Mouse (Mus musculus): ENCODE data around the gene Adprh.
"Not testable (repeated sequence)": the region's sequence is repeated elsewhere in the genome, so short reads cannot be mapped to it uniquely, and the experiment has no call there.

The Adprh gene

DNA sequence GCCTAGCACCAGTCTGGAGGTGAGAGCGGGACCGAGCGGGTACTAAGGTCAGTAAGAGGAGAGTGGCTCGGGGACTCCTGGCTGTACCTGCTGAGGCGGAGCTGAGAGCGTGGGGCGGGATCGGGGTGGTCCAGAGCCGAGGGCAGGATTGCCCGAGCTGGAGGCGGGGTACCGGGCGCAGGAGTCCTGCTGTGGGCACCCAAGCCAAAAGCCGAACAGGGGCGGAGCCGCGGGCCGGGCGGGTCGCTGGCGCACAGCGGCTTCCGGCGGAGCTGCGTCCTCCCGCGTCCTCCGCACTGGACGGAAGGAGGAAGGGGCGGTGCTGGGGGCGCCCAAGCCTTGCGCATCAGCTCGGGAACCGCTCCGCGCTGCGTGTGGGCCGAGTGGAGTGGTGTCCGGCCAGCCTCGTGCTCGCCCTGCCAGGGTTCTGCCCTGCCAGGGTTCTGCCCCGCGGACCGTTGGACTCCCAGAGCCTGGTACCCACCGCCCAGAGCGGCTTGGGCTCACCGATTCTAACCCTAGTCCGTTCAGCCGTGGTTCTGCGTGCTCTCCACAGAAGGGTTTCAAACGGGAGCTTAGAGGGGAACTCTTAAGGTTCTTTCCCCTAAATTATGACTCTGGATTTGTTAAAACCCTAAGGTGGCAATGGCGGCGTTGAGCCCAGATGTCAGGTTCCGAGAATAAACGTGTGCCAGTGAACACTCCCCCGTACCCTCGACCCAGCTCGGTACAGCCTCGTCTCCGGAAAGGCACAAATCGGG is at the start of gene Adprh:
TSS of gene Adprh (minus strand) at position 262 of the 761 bp plus-strand sequence.
- DNase-seq = peak; percentile 97 to 98

DNA sequence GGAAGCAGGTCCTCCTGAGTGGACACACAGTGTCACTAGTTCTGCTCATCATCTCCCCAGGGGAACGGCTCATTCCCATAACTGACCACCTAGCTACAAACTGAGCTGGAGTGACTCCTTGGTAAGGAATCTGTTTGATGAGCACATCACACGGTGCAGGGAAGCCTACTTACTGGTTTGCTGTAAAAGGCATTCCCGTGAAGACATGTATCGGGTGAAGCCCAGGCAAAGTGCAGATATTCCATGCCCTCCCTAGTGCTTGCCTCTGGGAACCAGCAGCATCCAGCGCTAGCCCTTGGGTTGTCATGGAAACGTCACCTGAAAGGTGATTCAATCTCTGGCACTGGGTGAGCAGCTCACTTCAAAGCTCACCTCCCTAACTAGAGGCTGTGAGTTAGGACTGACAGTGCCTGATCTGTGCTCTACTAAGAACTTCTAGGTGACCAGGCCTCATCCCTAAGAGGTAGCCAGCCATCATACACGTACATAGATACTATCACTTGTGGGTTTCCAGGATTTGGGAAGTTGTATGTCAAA is 44.2 kb upstream of the Adprh start:
- no peak for DNase-seq

DNA sequence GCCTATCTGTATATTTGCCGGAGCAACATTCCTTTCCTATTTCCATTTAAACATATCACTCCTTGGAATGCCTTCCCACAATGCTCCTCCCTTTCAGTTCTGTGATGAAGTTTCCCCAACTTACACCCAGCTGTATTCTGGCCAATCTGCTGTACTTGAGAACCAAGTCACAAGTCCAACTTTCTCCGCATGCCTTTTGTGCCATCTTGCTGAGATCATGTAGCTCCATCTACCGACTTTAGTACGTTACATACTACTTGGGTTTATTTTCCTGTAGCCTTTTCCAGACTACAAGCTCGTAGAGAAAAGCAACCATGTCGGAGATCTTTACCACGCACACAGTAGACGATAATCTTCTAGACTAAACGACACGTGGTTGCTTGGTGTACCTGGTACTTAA is 41.4 kb upstream of the Adprh start:
- peak in 1 of 2 experiments; percentile 21 for DNase-seq

DNA sequence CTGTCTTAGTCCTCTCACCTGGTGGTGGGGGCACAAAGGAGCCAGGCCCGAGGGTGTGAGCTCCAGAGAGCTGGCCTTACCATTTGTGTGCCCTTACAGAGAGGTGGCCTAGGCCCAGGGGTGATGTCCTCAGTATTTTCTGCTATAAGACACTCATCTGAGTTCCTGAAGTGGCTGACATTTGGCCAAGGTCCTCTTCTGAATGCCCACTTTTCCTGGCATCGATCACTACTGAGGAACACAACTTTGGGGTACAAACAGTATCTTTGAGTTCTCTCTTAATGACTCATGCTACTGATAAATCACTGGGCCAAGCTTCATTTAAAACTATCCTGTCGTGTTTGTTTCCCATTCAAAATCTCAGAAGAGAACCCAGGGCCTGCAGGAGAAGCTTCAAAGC is 40.0 kb upstream of the Adprh start:
- DNase-seq = no peak

DNA sequence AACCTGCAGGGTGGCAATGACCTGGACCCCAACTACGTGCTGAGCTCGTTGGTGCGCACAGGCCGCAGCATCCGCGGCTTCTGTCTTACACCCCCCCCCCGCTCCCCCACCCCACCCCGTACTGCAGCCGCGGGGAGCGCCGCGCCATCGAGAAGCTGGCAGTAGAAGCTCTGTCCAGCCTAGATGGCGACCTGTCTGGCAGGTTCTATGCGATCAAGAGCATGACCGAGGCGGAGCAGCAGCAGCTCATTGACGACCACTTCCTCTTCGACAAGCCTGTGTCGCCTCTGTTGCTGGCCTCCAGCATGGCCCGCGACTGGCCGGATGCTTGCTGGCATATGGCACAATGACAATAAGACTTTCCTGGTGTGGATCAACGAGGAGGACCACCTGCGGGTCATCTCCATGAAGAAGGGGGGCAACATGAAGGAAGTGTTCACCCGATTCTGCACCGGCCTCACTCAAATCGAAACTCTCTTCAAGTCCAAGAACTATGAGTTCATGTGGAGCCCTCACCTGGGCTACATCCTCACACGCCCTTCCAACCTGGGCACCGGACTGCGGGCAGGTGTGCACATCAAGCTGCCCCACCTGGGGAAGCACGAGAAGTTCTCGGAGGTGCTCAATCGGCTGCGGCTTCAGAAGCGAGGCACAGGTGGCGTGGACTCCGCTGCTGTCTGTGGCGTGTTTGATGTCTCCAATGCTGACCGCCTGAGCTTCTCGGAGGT is 31.2 kb upstream of the Adprh start:
- DNase-seq = peak; percentile 4 to 29

DNA sequence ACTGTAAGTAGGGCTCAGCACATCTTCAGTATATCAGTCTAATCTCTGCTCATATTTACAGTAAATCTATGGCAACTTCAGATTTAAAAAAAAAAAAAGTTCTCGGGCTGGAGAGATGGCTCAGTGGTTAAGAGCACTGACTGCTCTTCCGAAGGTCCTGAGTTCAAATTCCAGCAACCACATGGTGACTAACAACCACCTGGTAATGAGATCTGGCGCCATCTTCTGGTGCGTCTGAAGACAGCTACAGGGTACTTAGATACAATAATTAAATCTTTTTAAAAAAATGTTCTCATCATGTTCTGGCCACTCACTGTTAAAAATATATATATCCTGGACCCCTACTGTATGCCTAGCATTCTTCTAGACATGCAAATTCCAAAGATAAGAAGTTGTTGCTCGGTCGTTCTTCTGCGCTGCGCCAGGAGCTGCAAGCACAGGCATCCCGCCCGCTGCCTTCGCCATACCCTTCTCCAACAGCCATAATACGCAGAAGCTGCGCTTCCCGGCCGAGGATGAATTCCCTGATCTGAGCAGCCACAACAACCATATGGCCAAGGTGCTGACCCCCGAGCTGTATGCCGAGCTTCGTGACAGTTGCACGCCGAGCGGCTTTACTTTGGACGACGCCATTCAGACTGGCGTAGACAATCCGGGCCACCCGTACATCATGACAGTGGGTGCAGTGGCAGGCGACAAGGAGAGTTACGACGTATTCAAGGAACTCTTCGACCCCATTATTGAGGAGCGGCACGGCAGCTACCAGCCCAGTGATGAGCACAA is 30.5 kb upstream of the Adprh start:
- peak; percentile 36 to 75 for DNase-seq

DNA sequence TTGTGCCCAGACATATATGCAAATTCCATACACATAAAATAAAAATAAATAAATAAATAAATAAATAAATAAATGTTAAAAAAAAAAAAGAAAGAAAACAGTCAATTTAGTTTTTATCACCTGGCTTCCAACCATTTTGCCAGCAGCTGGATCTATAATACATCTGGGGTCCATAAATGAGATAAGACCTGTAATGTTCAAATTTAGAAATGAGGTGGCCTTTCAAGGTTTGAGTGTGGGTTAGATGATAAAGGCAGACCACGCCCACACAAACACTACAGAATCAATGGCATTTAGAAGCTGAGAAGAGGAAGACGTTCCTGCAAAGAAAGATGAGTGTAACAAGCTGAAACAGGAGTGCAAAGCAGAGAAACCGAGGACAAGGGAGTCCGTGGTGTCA is 28.8 kb upstream of the Adprh start:
- DNase-seq = no peak

DNA sequence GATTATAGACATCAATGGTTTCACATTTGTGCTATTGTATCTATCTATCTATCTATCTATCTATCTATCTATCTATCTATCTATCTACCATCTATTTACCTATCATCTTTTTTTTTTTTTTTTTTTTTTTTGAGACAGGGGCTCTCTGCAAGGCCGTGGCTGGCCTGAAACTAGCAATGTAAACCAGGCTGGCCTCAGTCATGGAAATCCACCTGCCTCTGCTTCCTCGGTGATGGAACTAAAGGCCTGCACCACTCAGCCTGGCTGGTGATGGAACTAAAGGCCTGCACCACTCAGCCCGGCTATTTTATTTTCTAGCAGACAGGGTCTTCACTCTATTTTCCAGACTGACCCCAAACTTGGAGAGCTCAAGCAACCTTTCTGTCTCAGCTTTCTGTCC is 25.8 kb upstream of the Adprh start:
- no peak for DNase-seq

DNA sequence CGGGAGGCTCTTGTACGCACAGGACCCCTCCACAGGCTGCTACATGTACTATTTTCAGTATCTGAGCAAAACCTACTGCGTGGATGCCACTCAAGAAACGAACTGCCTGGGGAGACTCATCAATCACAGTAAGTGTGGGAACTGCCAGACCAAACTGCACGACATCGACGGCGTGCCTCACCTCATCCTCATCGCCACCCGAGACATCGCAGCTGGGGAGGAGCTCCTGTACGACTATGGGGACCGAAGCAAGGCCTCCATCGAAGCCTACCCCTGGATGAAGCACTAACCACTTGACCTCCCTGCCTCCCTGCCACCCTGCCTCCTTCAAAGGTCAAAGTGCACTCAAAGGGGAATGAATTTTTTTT is 24.7 kb upstream of the Adprh start:
- DNase-seq = not testable (repeated sequence)

DNA sequence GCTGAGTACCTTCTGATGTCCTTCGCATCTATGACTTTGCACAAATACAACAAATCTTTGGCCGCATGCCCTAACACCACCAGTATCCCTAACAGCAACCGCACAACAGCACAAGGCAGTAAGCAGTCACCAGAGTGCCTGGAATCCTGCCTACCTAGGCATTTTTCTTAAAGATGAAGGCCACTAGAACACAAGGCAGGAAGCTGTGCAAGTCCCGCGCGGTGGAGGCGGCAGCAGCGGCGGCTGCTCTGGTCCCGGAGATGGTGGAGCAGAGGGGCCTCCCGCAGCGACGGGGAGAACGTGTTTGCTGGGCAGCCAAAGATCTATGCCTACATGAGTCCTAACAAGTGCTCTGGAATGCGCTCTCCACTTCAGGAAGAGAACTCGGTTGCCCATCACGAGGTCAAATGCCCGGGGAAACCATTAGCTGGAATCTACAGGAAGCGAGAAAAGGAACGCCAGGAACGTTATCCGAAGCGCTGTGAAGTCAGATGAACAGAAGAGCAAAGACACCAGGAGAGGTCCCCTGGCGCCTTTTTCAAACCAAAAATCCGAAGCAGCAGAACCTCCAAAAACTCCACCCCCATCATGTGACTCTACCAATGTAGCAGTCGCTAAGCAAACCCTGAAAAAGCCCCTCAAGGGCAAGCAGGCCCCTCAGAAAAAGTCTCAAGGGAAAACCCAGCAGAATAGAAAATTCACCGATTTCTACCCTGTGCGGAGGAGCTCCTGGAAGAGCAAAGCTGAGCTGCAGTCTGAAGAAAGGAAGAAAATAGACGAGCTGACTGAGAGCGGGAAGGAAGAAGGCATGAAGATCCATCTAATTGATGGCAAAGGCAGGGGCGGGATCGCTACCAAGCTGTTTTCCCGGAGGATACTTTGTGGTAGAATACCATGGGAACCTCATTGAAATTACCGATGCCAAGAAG is 24.1 kb upstream of the Adprh start:
- peak; percentile 21 to 56 for DNase-seq

DNA sequence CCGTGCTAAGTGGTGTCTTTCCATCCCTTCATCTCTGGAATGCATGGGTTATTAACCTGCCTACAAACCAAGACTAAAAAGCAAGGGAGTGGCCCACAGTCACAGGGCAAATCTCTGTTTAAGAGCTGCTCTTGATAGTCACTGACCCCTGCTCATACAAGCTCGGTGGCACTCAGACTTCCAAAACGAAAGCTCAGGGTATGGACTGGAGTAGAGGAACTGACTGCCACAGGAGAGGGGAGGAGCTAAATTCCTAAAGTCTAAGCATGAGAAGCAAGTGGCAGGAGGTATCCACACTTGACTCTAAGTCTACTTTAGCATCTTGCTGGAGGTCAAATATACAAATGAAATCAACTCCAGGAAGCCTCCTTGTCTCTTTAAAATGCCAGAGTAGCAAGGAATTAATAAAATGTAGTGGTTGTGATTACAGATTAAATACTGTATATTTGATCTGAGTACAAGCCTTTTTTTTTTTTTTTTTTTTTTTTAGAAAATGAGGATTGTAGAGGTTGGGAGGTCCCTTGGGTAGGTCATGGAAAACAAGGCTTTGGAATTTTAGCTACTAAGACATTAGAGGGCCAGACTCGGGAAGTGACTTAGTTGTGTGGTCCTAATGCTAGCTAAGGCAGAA is 23.3 kb upstream of the Adprh start:
- DNase-seq = no peak

DNA sequence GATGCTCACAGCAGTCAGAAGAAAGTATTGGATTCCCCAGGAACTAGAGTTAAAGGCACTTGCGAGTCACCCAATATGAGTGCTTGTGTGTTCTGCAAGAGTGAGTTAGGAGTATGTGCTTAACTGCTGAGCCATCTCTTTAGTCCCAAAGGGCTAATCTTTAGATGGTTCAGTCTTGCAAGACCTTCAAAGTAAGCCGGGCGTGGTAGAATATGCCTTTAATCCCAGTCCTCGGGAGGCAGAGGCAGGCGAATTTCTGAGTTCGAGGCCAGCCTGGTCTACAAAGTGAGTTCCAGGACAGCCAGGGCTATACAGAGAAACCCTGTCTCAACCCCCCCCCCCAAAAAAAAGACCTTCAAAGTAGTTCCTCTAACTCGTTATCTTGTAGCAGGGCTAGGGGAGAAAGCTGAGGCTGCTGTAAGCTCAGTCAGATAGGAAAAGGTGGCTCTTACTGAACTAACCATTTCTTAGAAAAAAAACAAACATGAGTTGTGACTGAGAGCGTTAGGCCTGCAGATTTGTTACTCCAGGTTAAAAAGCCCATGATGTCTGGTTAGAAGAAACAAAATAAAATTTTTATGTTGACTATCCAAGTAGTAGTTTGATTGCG is 22.3 kb upstream of the Adprh start:
- DNase-seq = no peak

DNA sequence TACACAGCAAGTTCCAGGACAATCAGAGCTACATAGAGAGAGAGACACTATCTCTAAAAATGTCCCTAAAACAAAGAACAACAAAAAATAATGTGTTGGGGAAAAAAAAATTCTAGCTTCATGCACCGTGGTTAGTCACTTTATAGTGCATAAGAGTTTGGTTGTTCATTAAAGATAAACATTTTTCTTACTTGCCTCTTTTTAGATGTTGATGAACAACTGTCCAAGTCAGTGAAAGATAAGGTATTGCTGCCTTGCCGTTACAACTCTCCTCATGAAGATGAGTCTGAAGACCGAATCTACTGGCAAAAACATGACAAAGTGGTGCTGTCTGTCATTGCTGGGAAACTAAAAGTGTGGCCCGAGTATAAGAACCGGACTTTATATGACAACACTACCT is 21.2 kb upstream of the Adprh start:
- no peak for DNase-seq

DNA sequence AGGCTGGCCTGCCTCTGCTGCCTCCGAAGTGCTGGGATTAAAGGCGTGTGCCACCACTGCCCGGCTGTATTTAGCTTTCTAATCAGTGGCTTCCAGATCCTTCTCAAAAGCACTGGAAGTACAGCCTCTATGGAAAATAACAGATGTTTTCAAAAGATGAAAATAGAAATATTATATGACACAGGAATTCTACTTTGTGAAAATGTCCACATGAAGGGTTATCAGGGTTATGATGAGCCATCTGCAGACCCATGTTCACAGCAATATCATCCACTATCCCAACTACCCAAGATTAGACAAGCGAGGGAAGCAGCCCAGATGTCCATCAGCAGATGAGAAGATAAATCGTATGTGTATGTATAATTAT is 20.0 kb upstream of the Adprh start:
- DNase-seq = no peak

DNA sequence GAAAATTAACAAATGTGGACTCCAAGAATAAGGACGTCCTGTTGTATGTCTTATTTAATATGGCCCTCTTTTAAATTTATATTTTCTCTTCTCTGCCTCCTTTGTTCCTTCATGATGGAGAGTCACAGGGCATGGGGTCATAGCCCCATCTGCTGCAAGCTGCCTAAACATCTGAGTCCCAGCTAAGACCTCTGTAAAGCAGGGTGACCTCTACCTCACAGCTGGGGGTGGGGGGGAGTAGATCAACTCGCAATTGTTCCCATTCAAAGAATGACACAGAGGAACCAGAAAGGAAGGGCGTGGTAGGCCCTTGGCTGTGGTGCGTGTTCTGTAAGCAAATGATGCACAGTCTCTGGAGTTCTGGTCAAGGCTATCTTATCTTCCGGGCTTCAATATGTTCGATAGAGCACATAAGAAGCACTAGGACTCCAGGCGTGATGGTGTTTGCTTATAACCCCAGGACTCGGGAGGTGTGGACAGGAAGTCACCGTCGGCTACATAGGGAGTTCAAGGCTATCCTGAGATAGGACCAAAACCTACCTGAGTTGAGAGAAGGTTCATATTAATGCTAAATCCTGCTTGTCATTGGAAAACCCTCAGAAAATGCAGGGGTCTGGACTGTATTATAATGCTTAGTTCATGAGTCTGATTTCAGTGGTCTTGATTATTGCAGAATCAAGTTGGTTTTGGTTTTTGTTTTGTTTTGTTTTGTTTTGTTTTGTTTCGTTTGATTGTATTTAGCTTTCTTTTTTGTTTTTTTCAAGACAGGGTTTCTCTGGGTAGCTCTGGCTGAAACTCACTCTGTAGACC is 19.4 kb upstream of the Adprh start:
- no peak for DNase-seq

DNA sequence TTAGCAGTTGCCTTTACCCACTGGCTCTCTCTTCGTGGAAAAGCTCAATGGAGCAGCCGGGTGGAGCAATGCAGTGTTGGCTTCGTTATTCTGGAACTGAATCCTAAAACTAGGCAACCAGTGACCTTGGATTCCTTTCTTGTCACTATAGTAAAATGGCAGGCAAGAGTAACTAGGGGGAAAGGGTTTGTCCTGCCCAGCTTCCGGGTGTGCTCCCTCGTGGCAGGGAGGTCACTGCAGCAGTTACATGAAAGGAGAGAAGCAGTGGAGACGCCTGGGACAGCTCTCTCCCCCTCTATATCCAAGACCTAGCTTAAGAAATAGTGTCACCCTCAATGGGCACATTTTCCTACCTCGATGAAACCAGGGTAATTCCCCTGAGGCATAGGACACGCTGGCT is 16.9 kb upstream of the Adprh start:
- no peak for DNase-seq

DNA sequence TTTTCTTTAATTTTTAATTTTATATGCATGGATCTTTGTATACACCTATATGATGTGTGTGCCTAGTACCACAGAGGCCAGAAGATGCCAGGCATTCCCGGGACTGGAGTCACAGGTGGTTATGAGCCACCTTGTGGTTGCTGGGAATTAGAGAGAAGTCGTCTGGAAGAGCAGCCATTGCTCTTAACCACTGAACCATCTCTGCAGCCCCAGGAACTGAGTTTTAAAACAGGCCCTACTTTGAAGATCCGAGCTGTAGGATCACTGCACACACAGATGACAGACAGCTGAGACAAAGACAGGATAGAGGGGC is 16.2 kb upstream of the Adprh start:
- DNase-seq = peak; percentile 27 to 44

DNA sequence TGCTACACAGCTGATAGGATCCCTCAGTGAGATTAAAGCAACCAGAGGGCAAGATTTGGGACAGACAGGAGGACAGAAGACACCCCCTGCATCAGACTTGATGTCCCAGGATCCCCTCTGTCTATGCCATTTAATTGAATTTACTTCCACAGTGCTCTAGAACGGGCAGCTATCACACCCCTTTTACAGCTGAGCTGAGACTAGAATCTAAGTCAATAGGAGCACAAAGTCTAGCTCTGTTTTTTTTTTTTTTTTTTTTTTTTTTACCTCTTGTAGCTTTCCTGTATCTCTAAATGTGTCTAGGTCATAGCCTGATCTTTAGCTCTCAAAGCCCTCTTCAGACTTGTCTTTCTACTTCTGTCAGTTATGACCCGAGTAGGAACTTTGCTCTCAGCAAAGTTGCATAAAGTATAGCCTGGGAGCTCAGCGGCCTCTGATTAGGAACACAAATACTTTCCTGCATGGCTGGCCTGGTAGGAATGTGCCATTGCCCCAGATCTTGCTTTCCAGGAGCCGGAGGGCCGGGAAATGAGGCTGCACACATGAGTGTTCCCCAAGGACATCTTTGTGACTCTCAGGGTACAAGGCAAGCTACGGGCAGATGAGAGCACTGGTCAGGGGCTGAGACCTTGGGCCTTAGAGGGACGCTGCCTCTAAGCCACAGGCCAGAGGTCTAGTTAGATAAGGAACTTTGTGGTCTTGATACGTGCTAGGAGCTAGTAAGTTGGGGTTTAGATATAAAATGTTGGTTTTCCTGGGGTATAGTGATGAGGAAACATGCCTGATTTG is 15.6 kb upstream of the Adprh start:
- DNase-seq = peak; percentile 9 to 20

DNA sequence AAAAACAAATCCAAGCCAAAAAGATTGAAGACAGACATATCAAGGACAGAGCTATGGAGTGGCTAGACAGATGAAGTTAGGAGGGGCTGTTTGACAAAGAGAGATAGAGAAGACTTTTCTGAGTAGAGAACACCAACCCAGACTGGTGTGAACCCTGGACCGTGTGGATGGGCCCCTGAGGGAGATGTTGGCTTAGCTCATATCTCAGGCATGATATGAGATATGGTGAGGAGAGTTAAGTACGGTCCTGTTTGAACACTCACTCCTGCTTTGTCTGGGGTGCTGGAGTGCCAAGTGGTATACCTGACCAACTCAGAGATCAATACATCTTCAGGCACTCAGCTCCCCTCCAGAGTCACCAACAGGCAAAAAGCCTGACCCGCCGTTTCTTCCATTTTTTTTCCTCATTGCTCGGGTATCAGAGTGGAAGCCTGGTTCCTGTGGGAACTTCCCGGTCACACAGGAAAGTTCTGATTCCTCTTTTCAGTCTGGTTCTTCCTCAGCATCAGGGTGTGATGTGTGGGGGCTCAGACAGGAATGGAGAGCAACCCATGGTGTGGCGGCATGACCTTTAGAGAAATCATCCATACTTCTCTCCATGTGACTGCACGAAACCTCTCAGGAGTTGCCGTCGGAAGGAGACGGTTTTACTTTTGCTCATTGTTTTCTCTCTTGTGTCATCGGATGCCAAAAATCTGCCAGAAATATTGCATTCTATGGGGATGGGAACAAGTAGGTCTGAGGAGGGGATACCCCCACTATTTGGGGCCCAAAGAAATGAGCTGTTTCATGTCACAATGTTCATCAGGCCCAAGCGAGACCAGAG is 14.8 kb upstream of the Adprh start:
- no peak for DNase-seq

Measured in kidney, postnatal 36 days (tissue).